Mouse (Mus musculus) left cerebral cortex, adult 8-10 months (tissue): Measurements from ENCODE around the gene Cacna1f. TPM values are rescaled to one million over a fixed set of nuclear protein-coding genes. Genes with fewer than 3 reads are reported as not detected.
A peak's percentile ranks its signal among the peaks of the same experiment; 100 is the strongest.

Experiments used
- DNase-seq, 2 experiments: peaks; one replicate each; pipeline ENCODE4 v3.0.0; 2022; ENCODE audit warnings: low spot score in 2 of 2
- total RNA-seq, 4 experiments: library from RNA; stranded (reverse); gene quantifications; 2 replicates each; pipeline ENCODE4 v1.2.4; 2022

The Cacna1f gene
- total RNA-seq, 4 experiments from 2014 or later = 0.07 to 0.14 (median 0.11) TPM; not detected in 1

GRCm38 (mm10) chrX:7673578-7674281 lies 66.8 kb downstream of the Cacna1f start:
- no peak for DNase-seq

DNA sequence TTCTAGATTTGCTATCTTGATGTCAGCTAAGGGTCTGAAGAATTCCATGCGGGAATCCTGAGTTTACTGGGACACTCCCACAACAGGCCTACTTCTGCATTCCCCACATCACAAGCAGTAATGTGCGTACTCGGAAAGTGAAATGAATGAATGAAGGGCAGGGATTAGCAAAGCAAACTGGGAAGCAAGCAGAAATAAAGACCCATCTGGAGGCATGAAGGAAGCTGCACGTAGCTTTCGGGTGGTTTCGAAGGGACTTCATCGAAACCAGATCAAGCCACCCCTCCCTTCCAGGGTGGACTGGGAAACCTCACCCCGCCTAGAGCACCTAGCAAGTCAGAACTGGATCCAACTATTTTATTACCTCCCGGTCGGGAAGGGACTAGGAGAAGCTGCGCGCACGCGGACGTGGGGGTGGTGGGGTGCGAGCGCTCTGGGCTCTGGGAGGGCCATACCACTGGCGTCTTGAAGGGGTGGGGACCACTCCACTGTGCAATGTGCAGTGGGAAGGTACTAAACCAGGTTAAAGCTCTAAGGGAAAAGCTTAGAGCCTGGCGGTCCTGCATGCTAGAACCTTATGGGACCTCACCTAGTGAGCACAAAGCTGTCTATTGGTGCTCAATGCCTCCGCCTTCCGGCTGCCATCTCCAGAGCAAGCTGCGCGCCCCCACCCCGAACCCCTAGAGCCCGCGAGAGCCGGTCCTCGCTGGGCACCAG lies 67.6 kb downstream of the Cacna1f start:
- DNase-seq = no peak

DNA sequence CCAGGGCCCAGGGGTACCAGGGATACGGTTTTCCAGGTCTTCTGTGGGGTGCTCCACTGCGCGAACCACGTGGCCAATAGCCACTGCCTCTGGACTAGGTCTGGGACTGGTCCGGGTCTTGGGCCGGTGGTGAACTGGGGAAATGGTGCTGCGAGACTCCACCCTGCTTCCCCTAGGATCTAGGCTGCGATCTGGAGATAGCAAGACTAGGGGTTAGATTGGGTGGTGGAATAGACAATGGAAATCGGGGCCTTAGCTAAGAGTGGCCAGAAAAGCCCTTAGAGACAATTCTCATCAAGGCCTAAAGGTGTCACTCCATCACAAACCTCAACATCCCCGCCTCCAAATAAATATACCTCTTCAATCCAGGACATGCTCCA lies 68.1 kb downstream of the Cacna1f start:
- no peak for DNase-seq

- no peak for DNase-seq
Observed at GRCm38 (mm10) chrX:7678986-7679385, 72.1 kb downstream of the Cacna1f start.

DNA sequence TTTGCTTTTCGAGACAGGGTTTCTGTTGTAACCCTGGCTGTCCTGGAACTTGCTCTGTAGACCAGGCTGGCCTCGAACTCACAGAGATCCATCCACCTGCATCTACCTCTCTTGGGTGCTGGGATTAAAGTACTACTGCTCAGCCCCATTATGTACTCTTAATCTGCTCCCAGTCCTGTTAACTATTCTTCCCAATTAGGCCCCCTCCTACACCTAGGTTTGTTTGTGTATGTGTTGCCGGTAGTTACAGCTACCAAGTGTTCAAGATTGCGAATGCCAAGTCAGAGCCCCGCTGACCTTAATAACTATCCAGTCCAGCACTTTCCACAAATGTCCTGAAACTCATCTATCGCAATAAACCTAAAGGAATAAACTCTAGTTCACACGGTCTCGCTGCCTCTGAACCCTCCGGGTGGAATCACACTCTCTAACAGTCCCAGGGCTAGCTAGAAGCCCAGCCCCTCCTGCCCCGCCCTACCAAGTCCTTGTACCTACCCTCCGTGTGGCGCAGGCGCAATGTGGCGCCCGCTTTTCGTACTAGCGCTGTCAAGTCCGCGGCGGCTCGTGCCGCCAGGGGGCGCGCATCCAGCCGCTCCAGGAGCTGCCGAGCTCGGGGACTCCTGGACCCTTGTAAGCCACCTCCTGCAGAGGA lies 72.6 kb downstream of the Cacna1f start:
- peak; percentile 72 to 75 for DNase-seq

GRCm38 (mm10) chrX:7680057-7680412 lies 73.2 kb downstream of the Cacna1f start:
- no peak for DNase-seq

GRCm38 (mm10) chrX:7680864-7681263 lies 74.0 kb downstream of the Cacna1f start, which contains the start of gene Magix:
Gene Magix (minus strand): TSS chrX:7681251.
- no peak for DNase-seq

Other genes with a start within 250 kb of the Cacna1f start
- 10 to 100 TPM; 13.2 to 15.4 (median 14.1) TPM for gene Usp27x, start 231.3 kb upstream of the Cacna1f start, total RNA-seq
- under 1 TPM in 1 of 4 experiments, not detected in 3; 0.18 TPM for gene Foxp3, start 33.4 kb upstream of the Cacna1f start, total RNA-seq
- gene Ppp1r3f, start 32.8 kb upstream of the Cacna1f start, total RNA-seq = 10 to 100 TPM; 21.4 to 30.0 (median 22.8) TPM
- 10 to 100 TPM; 25.5 to 31.1 (median 29.7) TPM for gene Ccdc22, start 1.6 kb upstream of the Cacna1f start, total RNA-seq
- 1,000 to 10,000 TPM; 1,778 to 2,065 (median 1,954) TPM for gene Syp, start 31.4 kb downstream of the Cacna1f start, total RNA-seq
- gene Prickle3, start 50.2 kb downstream of the Cacna1f start, total RNA-seq = 1 to 10 TPM; 1.7 to 2.9 (median 2.6) TPM
- 10 to 100 TPM in 2 of 4 experiments, 1 to 10 TPM in 2; 6.3 to 11.0 (median 10.2) TPM for gene Plp2, start 64.3 kb downstream of the Cacna1f start, total RNA-seq
- under 1 TPM in 3 of 4 experiments, not detected in 1; 0.26 to 0.46 (median 0.26) TPM for gene Magix, start 74.2 kb downstream of the Cacna1f start, total RNA-seq
- gene Gpkow, start 90.0 kb downstream of the Cacna1f start, total RNA-seq = 10 to 100 TPM; 32.9 to 36.4 (median 33.5) TPM
- gene Wdr45, start 107.2 kb downstream of the Cacna1f start, total RNA-seq = 10 to 100 TPM; 59.1 to 71.0 (median 67.8) TPM
- under 1 TPM in 1 of 4 experiments, not detected in 3; 0.74 TPM for gene Gm45208, start 115.2 kb downstream of the Cacna1f start, total RNA-seq
- gene Praf2, start 121.4 kb downstream of the Cacna1f start, total RNA-seq = 100 to 1,000 TPM in 3 of 4 experiments, 10 to 100 TPM in 1; 93.3 to 107 (median 103) TPM
- 10 to 100 TPM; 15.7 to 26.0 (median 17.6) TPM for gene Ccdc120, start 143.8 kb downstream of the Cacna1f start, total RNA-seq
- gene Tfe3, start 155.5 kb downstream of the Cacna1f start, total RNA-seq = 10 to 100 TPM; 34.5 to 36.0 (median 35.1) TPM
- gene Gripap1, start 182.7 kb downstream of the Cacna1f start, total RNA-seq = 100 to 1,000 TPM; 106 to 111 (median 107) TPM
- gene Kcnd1, start 215.2 kb downstream of the Cacna1f start, total RNA-seq = 10 to 100 TPM in 3 of 4 experiments, 1 to 10 TPM in 1; 7.6 to 10.9 (median 10.4) TPM
- 10 to 100 TPM; 76.2 to 84.7 (median 78.7) TPM for gene Otud5, start 234.3 kb downstream of the Cacna1f start, total RNA-seq